Comparison of ENCODE assay signal across 19 mouse cellular contexts in genomic region chr2:57644117-57644516, GRCm38 (mm10).
"Had no signal": no experiment of that assay in that cellular context is flagged by ENCODE, and none has a peak within 500 bp of the region (broad histone marks: within the 10 kb centered on the region; RNA-seq: fewer than 3 reads in every experiment).

No protein-coding gene starts in this region.

- ATAC-seq: midbrain, embryonic 16.5 days had no signal

- H3K27ac ChIP-seq: macrophage; midbrain, embryonic 10.5 days; midbrain, embryonic 12.5 days; neural tube, embryonic 13.5 days; neural tube, embryonic 15.5 days had no signal

- DNase-seq: lung, adult 18-20 months; lung, embryonic 14.5 days; lung, postnatal 14 days; lung, postnatal 36 days; midbrain, embryonic 14.5 days; retina, postnatal 1 day; right cerebral cortex, adult 18-20 months; right cerebral cortex, postnatal 4 days; spleen, adult 18-20 months; thymus, adult 18-20 months; thymus, postnatal 14 days; thymus, postnatal 36 days had no signal

- H3K4me3 ChIP-seq: midbrain, embryonic 10.5 days; midbrain, embryonic 12.5 days; myocyte; neural tube, embryonic 13.5 days; neural tube, embryonic 15.5 days had no signal

- H3K4me2 ChIP-seq: lung, embryonic 14.5 days; midbrain, embryonic 12.5 days; neural tube, embryonic 13.5 days; neural tube, embryonic 15.5 days had no signal

- H3K36me3 ChIP-seq: midbrain, embryonic 10.5 days; midbrain, embryonic 12.5 days; neural tube, embryonic 13.5 days; neural tube, embryonic 15.5 days had no signal

- H3K27me3 ChIP-seq: midbrain, embryonic 12.5 days; neural tube, embryonic 13.5 days; neural tube, embryonic 15.5 days had no signal

- H3K9ac ChIP-seq: lung, embryonic 14.5 days; midbrain, embryonic 12.5 days; neural tube, embryonic 13.5 days; neural tube, embryonic 15.5 days had no signal

- H3K4me1 ChIP-seq: midbrain, embryonic 10.5 days; midbrain, embryonic 12.5 days; neural tube, embryonic 13.5 days; neural tube, embryonic 15.5 days had no signal

- H3K9me3 ChIP-seq: midbrain, embryonic 10.5 days; midbrain, embryonic 12.5 days; neural tube, embryonic 13.5 days; neural tube, embryonic 15.5 days had no signal
